Mouse (Mus musculus) megakaryocyte progenitor cell, adult 5-6 weeks (primary cell): ENCODE data around the gene Mosmo. TPM values are rescaled to one million over a fixed set of nuclear protein-coding genes. Genes with fewer than 3 reads are reported as not detected.
"Not testable (repeated sequence)": the region's sequence is repeated elsewhere in the genome, so short reads cannot be mapped to it uniquely, and the experiment has no call there.

Experiments
- ATAC-seq: replicated peaks from 2 replicates; pipeline ENCODE4 v1.8.0; 2016; ENCODE audit warnings: mild to moderate bottlenecking, moderate TSS enrichment, inconsistent platforms; ENCODE audit not compliant: poor library complexity
- total RNA-seq, 2 experiments: library from RNA; stranded (forward) in 1 of 2; stranded (reverse) in 1 of 2; fragments of 157-497, 149-512 nt in 1 of 2; fragments of 200-1000 nt in 1 of 2; gene quantifications; 2 replicates each; pipeline versions ENCODE4 v1.2.3 to v1.2.4; 2015 to 2017

Gene Mosmo
- total RNA-seq, 2 experiments from 2014 or later = 17.2 to 20.4 TPM

DNA sequence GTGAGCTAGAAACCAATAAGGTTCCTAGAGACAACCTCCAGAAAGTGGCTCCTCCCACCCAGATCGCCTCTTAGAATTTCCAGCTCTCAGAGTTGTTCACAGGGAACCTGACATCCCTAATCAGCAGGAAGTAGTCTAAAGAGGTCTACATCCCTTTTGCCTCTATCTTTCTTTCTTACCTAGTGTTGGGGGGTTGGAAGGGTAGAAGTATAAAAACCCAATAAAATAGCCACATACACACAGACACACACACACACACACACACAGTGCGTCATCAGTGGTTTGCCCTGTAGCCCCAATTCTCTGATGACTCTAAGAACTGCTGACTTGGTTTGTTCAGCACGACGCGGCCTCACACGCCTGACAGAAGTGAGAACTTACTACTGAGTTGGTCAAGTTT is 22.2 kb downstream of the Mosmo start:
- no peak for ATAC-seq

DNA sequence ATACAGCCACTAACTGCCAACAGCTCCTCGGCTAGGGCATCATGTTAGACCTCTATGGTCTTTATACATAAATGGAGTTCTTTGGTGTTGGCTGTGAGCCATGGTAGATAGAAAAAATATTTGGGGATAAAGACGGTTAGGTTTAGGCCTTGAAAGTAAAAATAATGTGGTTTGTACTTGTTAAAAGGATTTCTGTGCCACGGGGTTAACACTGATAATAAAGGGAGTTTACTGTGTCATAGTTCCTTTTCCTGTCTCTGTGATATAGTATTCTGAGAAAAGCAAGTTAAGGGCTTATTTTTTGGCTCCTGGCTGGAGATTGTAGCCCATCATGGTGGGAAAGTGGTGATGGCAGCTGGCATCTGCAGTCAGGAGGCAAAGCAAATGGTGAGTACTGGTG is 26.5 kb downstream of the Mosmo start:
- ATAC-seq = peak; percentile 51

DNA sequence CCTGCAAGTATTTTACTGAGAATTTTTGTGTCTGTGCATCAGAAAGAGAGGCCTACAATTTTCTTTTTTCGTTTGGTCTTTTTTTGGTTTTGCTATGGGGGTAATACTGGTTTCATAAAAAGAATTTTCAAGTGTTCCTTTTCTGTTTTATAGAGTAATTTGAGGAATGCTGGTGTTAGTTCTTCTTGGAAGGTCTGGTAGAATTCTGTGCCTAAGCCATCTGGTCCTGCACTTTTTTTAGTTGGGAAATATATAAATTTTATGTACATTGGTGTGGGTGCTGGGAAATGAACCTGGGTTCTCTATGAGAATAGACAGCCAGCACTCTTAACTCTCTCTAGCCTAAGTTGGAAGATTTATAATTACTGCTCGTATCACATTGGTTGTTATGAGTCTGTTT is 34.7 kb downstream of the Mosmo start:
- no peak for ATAC-seq

DNA sequence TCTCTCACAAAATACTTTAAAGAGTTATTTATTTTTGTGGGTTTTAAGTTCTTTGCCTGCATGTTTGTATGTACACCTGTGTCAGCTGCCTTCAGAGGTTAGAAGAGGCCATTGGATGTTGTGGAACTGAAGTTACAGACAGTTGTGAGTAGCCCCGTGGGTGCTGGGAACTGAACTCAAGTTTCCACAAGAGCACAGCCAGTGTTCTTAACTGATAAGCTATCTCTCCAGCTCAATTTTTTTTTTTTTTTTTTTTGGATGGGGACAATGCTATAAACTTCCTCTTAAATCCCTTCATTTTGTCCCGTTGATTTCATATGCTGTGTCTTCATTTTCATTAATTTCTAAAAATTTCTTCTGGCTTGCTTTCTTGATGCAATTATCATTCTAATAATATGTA is 35.8 kb downstream of the Mosmo start:
- no peak for ATAC-seq

DNA sequence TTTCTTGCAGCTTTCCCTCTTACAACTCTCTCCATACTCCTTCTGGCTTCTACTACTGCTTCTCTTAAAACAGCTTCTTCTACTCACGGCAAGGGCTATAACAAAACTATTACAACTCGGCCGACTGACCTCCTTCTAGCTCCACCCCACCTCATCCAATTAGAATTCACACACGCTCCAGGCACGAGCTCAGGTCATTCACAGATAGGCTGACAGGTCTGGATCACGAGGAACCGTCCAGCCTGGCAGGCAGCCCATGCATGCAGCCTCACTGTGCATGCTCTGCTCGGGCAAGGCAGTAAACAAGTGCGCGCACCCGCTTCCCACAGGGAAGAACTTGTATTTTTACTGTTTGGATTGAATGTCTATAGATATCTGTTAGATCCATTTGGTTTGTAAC is 36.5 kb downstream of the Mosmo start:
- not testable (repeated sequence) for ATAC-seq

DNA sequence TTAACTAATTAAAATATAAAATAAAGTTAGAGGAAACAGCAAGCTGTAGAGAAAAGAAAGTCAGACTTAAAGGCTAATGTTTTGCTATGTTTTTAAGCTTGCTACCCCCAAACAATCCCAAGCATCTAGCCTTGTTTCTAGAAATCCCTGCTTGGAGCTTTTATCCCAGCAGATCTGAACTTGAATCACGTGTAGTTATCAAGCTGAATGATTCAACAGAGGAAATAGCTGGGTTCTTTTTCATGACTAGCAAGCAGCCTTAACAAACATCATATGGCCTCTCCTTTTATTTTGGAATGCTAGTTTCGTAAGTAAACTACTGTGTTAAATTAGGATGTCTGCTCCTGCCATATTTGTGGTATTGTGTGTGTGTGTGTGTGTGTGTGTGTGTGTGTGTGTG is 39.8 kb downstream of the Mosmo start:
- no peak for ATAC-seq

DNA sequence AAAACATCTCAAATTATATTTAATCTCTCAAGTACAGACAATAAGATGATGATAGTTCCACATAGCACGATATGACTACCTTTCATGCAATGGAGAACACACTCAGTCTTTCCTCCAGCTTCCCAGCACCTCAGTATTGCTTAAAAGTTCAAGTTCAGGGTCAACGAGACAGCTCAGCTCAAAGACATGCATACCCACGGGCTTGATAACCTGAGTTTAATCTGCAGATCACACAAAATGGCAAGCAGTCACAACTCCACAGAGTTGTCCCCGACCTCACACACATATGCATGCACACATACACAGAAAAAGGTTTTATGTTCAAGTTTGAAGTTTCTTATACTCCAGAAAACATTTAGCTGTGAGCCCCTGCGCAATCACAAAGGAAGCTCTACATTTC is 43.6 kb downstream of the Mosmo start:
- no peak for ATAC-seq

DNA sequence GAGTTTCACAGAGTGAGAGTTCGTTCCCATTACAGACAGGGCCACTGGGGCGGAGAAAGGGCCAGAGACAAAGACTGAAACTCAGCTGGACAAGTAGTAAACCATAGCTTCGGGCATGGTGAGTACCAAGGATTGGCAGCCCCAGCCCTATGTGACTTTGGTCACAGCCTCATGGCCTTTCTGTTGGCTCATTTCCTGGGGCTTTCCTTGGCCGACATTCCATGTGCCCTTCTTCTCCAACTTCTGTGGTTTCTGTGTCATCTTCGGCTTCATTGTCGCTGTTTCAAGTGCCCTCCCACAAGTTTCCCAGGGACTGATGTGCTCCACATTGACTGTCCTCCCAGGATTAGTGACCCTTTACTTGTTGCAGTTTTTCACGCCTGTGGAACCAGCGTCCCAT is 44.0 kb downstream of the Mosmo start:
- no peak for ATAC-seq

DNA sequence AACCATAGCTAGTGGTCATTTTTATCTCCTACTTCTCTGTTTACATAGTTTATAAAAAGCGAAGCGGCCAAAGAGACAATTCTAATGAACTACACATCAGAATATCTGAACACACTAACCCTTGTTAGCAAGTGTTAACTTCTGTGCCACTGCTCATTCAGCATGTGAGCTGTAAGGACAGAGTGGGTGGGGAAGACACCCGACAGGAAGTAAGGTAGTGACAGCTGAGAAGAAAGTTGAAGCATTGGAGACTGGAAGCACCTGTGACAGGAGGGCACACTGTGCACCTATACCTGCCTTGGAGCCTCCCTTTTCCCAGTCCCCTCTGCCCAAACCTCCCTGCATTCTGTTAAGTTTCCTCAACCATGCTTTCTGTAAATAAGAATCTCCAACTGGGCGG is 44.6 kb downstream of the Mosmo start:
- ATAC-seq = no peak

DNA sequence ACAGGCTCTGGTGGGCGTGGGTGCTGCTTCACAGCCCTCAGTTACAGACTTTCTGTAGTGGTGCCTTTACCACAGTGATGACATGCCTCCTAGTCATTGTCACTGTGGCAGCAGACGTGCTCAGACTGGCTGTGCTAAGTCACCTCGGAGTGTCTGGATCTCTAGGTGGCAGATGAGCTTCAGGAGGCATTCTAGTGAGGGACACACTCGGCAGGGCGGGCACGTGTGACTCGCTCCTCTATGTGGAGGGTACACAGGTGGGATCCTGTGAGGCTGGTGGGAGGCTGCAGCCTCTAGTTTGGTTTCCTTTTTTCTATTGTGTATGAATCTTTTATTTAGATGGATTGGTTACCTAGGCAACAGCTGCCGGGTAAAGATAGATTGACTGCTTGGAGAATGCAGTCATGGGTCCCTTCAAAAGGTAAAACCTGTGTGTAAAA is 45.4 kb downstream of the Mosmo start:
- ATAC-seq = no peak

DNA sequence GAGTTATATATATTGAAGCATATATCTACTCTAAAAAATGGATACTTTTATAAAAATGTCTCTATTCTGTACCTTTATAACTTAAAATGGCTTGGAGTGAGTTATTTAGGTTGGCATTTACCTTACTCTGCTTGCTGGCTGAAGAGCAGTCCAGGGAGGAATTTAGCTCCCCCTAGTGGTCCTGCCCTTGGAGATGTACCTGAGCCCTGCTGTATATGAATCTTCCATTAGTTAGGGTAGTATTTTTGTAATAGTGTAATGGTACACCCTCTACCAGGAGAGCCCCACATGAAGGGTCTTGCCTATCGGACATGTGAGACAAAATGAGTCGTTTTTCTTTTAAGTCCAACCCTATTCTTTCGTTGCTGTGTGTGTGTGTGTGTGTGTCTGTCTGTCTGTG is 50.2 kb downstream of the Mosmo start:
- peak; percentile 72 for ATAC-seq

DNA sequence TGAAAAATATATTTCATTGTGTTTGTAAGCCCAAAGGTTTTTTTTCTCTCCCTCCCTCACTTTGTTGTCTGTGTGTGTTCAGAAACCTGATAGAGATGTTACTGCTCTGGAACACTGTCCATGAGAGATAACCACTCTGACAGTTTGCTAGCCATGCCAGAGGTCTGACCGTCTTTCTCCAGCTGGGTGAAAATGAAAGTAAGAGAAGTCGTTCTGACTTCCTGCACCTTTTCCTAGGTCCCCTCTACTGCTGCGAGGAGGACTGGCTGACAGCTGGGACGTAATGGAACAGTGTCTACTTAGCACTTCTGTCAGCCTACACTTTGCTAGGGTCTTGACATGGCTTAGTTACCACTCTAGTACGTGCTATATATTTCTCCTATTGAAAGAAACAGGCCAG is 52.2 kb downstream of the Mosmo start:
- peak; percentile 88 for ATAC-seq

DNA sequence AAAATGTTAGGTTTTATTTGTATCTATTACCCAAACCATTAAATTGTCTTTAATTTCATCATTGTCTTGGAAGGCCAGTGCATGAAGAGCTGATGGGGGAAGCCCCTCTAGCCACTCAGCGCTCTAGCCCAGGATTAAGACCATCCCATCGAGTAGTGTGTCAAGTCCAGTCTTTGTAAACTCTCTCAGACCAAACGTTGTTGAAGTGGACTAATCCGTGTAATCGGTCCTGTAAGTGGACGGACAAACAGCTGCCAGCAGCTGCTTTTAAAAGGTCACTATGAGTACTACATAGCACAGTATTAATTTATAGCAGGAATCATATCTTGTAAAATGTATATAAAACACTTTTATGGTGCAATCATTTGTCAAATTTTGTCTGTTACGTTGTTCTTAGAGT is 55.5 kb downstream of the Mosmo start:
- no peak for ATAC-seq

DNA sequence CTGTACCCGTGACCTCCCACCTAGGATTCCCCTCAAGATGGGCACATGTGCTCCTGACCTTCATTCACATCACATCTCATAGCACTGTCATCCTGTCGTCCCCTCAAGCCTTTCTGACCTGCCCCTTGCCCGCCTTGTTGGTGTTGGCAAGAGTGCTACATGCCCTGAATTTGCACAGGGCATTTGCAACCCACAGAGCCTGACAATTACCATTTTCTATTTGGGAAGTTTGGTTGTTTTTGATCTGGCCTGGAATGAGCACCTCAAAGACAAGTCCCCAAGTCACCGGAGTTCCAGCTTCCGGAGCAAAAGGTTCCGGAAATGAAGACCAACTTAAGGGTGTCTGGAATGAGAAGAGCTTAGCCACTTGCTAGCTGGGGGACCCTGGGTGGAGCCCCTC is 61.6 kb downstream of the Mosmo start, which contains the start of gene Vwa3a:
Vwa3a (plus strand) TSS at position 301 of the 400 bp plus-strand sequence.
- ATAC-seq = no peak

DNA sequence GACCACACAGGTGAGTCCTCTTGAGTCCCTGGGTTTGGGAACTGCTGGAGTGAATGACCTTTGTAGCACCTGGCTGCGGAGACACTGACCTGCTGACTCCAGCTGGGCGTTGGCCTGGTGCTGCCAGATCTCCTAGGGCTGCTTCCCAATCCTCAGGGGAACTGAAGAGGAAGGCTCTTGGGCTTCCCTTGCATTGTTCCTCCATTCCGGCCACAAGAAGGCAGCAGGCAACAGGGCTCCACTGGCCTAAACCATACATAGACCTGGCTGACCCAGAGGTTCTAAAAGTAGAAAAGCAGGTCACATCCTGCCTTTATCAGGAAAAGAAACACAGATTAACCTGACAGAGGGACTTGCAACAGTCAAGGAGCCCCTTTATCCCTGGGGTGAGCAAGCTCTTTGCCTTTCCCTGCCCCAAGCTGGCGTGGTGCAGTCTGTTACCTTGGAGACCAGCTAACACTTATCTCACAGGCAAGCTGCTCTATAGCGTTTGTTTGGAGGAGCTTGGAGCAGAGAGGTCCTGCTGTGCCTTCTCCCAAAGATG is 62.2 kb downstream of the Mosmo start:
- no peak for ATAC-seq

DNA sequence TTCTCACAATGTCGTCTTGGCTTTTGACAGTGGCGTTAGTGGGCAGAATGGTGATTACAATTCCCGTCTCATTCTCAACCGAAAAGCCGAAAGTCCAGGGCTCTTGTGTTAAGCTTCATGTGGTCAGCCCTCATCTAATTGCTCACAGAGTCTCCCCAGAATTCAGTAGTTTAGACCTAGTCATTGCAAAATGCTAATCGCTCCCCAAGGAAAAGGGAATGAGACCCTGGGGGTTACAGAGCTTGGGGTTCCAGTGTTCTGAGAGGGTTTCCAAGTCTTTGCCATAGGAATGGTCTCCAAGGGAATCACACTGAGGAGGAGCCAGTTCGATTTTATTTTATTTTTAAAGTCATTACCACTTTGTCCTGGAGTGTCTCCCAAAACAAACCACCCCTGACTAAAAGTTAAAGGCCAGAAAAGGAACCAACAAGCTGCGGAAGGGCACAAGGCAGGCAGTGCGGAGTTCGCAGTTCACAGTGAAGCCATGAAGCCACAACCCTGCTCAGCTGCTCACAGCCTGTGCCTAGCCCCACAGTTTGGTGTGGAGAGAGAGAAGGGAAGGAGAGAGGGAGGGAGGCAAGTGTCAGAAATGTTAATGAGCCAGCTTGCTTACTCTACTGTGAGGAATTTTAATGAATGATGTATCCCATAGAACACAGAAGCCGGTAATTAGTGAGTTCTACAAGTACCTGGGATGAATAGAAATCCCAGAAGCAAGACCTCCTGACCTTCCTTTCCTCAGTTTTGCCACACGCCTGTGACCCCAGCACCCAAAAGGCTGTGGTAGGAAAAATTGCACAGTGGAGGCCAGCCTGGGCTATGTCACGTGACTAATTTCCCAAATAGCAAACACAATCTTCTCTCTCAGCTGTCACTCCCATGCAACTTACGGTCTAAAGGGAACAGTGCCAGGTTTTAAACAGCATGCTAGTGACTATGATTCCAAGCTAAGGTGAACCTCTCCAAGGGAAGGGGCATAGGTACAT is 66.2 kb downstream of the Mosmo start:
- no peak for ATAC-seq

DNA sequence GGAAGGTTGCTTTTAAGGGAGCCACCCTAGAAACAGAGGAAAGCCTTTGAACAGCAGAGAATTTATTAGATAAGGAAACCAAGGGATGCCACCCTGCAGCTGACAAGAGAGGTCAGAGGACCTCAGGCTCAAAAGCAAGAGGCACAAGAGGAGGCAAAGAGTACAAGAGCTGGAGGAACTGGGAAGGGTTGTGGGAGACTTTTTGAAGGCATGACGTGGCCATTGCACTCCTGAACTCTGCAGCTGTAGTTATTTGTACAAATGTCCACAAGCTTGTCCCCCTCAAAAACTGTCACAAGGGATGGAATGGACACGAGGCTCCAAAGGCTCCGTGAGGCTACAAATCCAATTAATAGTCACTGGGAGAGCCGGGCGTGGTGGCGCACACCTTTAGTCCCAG is 67.2 kb downstream of the Mosmo start:
- ATAC-seq = no peak

DNA sequence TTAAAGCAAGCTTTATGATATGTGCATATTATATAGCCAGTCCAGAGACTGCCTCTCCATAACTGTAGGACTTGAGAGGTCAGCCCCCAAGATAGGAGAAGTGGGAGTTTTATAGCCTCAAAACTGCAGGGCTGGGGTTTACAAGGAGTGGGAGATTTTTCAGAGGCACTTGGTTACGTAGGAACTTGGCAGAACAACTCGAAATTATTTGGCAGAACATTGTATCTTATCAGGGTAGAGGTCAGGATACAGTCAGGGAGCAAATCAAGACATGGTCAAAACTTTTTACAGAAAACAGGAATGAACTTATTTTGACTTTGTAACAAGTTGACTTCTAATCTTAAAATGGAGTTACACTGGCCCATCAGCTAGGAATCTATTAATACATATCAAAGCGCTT is 68.6 kb downstream of the Mosmo start:
- ATAC-seq = no peak

DNA sequence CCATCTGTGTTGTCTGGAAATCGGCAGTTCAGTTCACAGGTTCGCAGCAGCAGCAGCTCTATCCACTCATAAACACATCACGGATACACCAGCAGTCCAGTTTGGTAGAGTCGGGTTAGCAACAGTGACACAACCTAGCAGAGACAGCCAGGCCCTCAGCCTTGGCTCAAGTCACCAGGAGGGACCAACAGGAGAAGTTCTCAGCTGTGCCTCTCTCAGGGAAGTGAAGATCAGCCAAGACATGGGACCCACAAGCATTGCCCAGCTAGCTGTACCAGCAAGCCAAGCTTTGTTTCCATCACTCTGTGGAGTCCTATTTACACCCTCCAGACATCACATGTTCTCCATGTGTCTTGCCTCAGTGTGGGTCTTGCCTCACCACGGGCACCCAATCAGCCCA is 69.4 kb downstream of the Mosmo start:
- ATAC-seq = no peak

DNA sequence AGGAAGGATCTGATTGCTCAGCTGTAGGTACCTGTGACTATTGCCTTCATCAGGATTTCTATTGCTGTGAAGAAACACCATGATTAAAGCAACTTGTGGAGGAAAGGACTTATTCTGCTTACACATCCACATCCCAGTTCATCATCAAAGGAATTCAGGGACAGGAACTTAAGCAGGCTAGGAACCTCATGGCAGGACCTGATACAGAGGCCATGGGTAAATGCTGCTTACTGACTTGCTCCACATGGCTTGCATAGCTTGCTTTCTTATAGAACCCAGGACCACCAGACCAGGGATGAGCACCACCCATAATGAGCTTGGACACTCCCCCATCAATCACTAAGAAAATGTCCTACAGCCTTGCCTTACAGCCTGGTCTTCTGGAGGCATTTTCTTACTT is 71.1 kb downstream of the Mosmo start:
- ATAC-seq = no peak

DNA sequence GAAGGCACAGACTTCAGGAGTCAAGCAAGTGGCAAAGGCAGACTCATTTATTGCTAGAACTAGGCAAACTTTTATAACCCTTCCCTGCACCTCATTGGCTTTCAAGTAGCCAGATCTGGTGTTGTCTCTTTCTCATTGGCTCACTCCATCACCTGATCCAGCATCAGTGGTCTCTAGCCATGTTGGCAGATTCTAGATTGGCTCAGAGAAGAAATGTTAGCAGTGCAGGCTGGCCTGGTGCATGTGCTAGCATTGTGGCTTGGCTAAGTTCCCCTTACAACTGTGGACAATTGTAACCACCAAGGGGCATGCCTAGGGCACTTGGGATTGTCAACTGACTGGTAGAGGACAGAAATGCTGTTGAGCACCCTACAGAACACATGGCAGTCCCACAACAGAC is 73.9 kb downstream of the Mosmo start:
- ATAC-seq = peak; percentile 38

DNA sequence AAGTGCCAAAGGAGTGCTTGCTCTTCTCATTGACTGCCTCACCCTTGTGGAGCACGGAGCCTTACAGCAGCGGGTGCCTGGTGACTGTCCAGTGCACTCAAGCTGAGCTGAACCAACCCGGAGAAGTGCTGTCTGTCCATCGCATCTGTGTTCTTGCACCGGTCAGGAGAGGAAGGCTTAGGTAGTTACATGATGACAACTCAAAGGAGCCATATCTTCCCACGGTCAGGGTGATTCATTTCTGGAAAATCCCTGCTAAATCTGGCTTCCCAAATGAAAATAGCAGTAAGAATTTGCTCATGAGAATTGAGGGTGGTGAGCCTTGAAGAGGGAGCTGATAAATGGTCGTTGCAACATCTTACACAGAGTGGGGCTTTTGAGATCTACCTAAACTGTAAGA is 74.5 kb downstream of the Mosmo start:
- no peak for ATAC-seq
